Mouse (Mus musculus) olfactory bulb, adult 2 months (tissue): ENCODE results near the gene Smim12.

Experiments
- CTCF ChIP-seq: fragments of 200-500 bp; IDR thresholded peaks from 2 replicates; pipeline ENCODE4 v1.5.1; 2012; ENCODE audit warnings: low read depth, mild to moderate bottlenecking, low read length, moderate library complexity; ENCODE audit not compliant: insufficient read depth
- POLR2A ChIP-seq: fragments of 200-500 bp; IDR thresholded peaks from 2 replicates; pipeline ENCODE4 v1.6.1; 2012; ENCODE audit warnings: mild to moderate bottlenecking, low read depth, low read length, moderate library complexity; ENCODE audit not compliant: insufficient read depth

DNA sequence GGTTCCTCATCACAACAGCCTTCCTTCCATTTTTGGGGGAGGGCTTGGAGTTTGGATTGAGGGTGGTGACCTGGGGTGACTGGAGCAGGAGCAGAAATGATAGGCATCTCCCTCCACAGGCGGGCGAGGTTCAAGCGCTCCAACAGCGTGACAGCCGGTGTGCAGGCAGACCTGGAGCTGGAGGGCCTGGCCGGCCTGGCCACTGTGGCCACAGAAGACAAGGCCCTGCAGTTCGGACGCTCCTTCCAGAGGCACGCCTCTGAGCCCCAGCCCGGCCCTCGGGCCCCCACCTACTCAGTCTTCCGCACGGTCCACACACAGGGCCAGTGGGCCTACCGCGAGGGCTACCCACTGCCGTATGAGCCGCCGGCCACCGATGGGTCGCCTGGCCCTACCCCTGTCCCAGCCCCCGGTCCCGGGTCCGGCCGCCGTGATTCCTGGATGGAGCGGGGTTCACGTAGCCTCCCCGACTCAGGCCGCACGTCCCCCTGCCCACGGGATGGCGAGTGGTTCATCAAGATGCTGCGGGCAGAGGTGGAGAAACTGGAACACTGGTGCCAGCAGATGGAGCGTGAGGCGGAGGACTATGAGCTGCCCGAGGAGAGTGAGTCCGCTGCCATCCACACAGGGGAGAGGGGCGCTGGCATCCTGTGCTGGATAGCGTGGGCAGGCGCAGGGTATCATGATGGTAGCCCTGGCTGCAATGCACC, 10.0 kb upstream of the Smim12 start:
- TF ChIP-seq POLR2A (no peak), CTCF (no peak)
